Mouse (Mus musculus): ENCODE measurements at regions not wholly inside any gene's neighbourhood (a gene's known extent, or its start where the extent isn't known, plus 50 kb on each side); places are given as distances from the start of the nearest gene placed in this dataset.
A peak's percentile ranks its signal among the peaks of the same experiment; 100 is the strongest.

GRCm38 (mm10) chr12:25315969-25316368 lies 219.0 kb upstream of the Id2 start:
- intact Hi-C loops (cut with DNase I) = no loop called here
- no peak for TF ChIP-seq CTCF (IDR thresholded peaks at IDR 0.05)
- H3K27ac ChIP-seq = no peak overlapping the region
- no peak for DNase-seq
- no peak overlapping the region for H3K4me3 ChIP-seq

GRCm38 (mm10) chr12:25313212-25313611 lies 216.3 kb upstream of the Id2 start:
- Histone ChIP-seq H3K4me3 (no peak overlapping the region), H3K27ac (no peak overlapping the region)
- TF ChIP-seq CTCF (IDR thresholded peaks at IDR 0.05) = no peak
- intact Hi-C loops (cut with DNase I) = no loop called here
- DNase-seq = no peak

GRCm38 (mm10) chr12:25312390-25312789 lies 215.4 kb upstream of the Id2 start:
- TF ChIP-seq CTCF (IDR thresholded peaks at IDR 0.05) = no peak
- no peak for DNase-seq
- Histone ChIP-seq H3K4me3 (no peak overlapping the region), H3K27ac (no peak overlapping the region)
- intact Hi-C loops (cut with DNase I) = no loop called here

- no peak for DNase-seq
- intact Hi-C loops (cut with DNase I) = no loop called here
- H3K27ac ChIP-seq = no peak overlapping the region
- no peak overlapping the region for H3K4me3 ChIP-seq
- no peak for TF ChIP-seq CTCF (IDR thresholded peaks at IDR 0.05)
Observed at GRCm38 (mm10) chr12:25311728-25312127, 214.8 kb upstream of the Id2 start.

- TF ChIP-seq CTCF (IDR thresholded peaks at IDR 0.05) = no peak
- intact Hi-C loops (cut with DNase I) = no loop called here
- peak; percentile 59 for DNase-seq
- Histone ChIP-seq H3K27ac (peak overlapping the region; percentile 69), H3K4me3 (no peak overlapping the region)
Observed at GRCm38 (mm10) chr12:25310293-25310946, 213.5 kb upstream of the Id2 start.

- TF ChIP-seq CTCF (IDR thresholded peaks at IDR 0.05) = no peak
- H3K27ac ChIP-seq = peak overlapping the region; percentile 69; the same call in 1 of the 2 replicates
- no peak for DNase-seq
- H3K4me3 ChIP-seq = no peak overlapping the region
- intact Hi-C loops (cut with DNase I) = loop anchor here (10.0 kb wide), 1 partner anchor 214 kb away; the partner anchor contains the start of gene Id2
Observed at GRCm38 (mm10) chr12:25309234-25309633, 212.3 kb upstream of the Id2 start.

- no peak overlapping the region for H3K27ac ChIP-seq
- intact Hi-C loops (cut with DNase I) = loop anchor here (10.0 kb wide), 1 partner anchor 211 kb away; the partner anchor contains the start of gene Id2
- no peak for DNase-seq
- TF ChIP-seq CTCF (IDR thresholded peaks at IDR 0.05) = no peak
- no peak overlapping the region for H3K4me3 ChIP-seq
Observed at GRCm38 (mm10) chr12:25305764-25306653, 209.1 kb upstream of the Id2 start.

GRCm38 (mm10) chr12:25304820-25305511 lies 208.0 kb upstream of the Id2 start:
- DNase-seq = no peak
- intact Hi-C loops (cut with DNase I) = loop anchor here (10.0 kb wide), 1 partner anchor 210 kb away; the partner anchor contains the start of gene Id2
- no peak overlapping the region for H3K4me3 ChIP-seq
- TF ChIP-seq CTCF (IDR thresholded peaks at IDR 0.05) = no peak
- H3K27ac ChIP-seq = no peak overlapping the region

GRCm38 (mm10) chr12:25303500-25304050 lies 206.6 kb upstream of the Id2 start:
- H3K4me3 ChIP-seq = no peak overlapping the region
- no peak overlapping the region for H3K27ac ChIP-seq
- TF ChIP-seq CTCF (IDR thresholded peaks at IDR 0.05) = no peak
- intact Hi-C loops (cut with DNase I) = loop anchor here (10.0 kb wide), 1 partner anchor 209 kb away; the partner anchor contains the start of gene Id2
- DNase-seq = no peak

- H3K27ac ChIP-seq = no peak overlapping the region
- no peak for TF ChIP-seq CTCF (IDR thresholded peaks at IDR 0.05)
- H3K4me3 ChIP-seq = no peak overlapping the region
- intact Hi-C loops (cut with DNase I) = loop anchor here (10.0 kb wide), 1 partner anchor 206 kb away; the partner anchor contains the start of gene Id2
- no peak for DNase-seq
Observed at GRCm38 (mm10) chr12:25300804-25301390, 204.0 kb upstream of the Id2 start.

GRCm38 (mm10) chr12:25299603-25300471 lies 202.9 kb upstream of the Id2 start:
- no peak for DNase-seq
- H3K27ac ChIP-seq = no peak overlapping the region
- no peak overlapping the region for H3K4me3 ChIP-seq
- intact Hi-C loops (cut with DNase I) = loop anchor here (10.0 kb wide), 1 partner anchor 205 kb away; the partner anchor contains the start of gene Id2
- no peak for TF ChIP-seq CTCF (IDR thresholded peaks at IDR 0.05)

Data from gastrocnemius, adult 2 months (tissue).